Mouse (Mus musculus) limb, embryonic 14.5 days (tissue): ENCODE results near the gene Tctn1. TPM values are rescaled to one million over a fixed set of nuclear protein-coding genes. Genes with fewer than 3 reads are reported as not detected.

ENCODE experiments used
- ATAC-seq: fragments of 200-750 bp; cut with Nextera tagmentation; 2 replicates; pipeline ENCODE4 v1.8.0; 2017; ENCODE audit warnings: low read depth, moderate number of reproducible peaks, moderate TSS enrichment; ENCODE audit not compliant: low FRiP score
- DNase-seq: peaks from one replicate; pipeline ENCODE4 v3.0.0-alpha.2; 2015; ENCODE audit warnings: low spot score
- H3K27ac ChIP-seq: fragments of 300-500 bp; sonication (generic); replicated peaks from 2 replicates; pipeline ENCODE4 v1.5.1; 2014; ENCODE audit warnings: low read depth, mild to moderate bottlenecking, low read length, moderate library complexity, mixed read lengths
- H3K27me3 ChIP-seq: fragments of 300-500 bp; sonication (generic); 2 replicates; pipeline ENCODE4 v1.6.1; 2014; ENCODE audit warnings: low read length, mixed read lengths; ENCODE audit not compliant: control insufficient read depth, insufficient read depth
- H3K36me3 ChIP-seq: fragments of 300-500 bp; sonication (generic); 2 replicates; pipeline ENCODE4 v1.6.1; 2014; ENCODE audit warnings: mild to moderate bottlenecking, low read length, moderate library complexity, mixed read lengths; ENCODE audit not compliant: control insufficient read depth, insufficient read depth
- H3K4me1 ChIP-seq: fragments of 300-500 bp; sonication (generic); 2 replicates; pipeline ENCODE4 v1.6.1; 2014; ENCODE audit warnings: antibody characterized with exemption, low read length, mixed read lengths; ENCODE audit not compliant: control insufficient read depth, insufficient read depth
- H3K4me2 ChIP-seq: fragments of 300-500 bp; sonication (generic); replicated peaks from 2 replicates; pipeline ENCODE4 v1.6.1; 2014; ENCODE audit warnings: low read depth, mild to moderate bottlenecking, low read length, moderate library complexity; ENCODE audit not compliant: severe bottlenecking
- H3K4me3 ChIP-seq: fragments of 300-500 bp; sonication (generic); replicated peaks from 2 replicates; pipeline ENCODE4 v1.5.1; 2014; ENCODE audit warnings: low read length
- H3K9ac ChIP-seq: fragments of 300-500 bp; sonication (generic); 2 replicates; pipeline ENCODE4 v1.6.1; 2014; ENCODE audit warnings: mild to moderate bottlenecking, low read depth, low read length, moderate library complexity; ENCODE audit not compliant: severe bottlenecking
- H3K9me3 ChIP-seq: fragments of 300-500 bp; sonication (generic); 2 replicates; pipeline ENCODE4 v1.6.1; 2016; ENCODE audit warnings: low read length; ENCODE audit not compliant: control insufficient read depth
- POLR2A ChIP-seq: fragments of 200-500 bp; IDR thresholded peaks from 2 replicates; pipeline ENCODE4 v1.8.0; 2012; ENCODE audit warnings: inconsistent platforms, mild to moderate bottlenecking, moderate library complexity, borderline replicate concordance; ENCODE audit not compliant: insufficient read depth, insufficient read length; ENCODE audit errors: extremely low read depth
- WGBS: fragments of 180-500 bp; shearing (Covaris S2); extraction: QIAGEN DNeasy Blood & Tissue Kit; methylation state at CpG from one replicate; pipeline ENCODE4 v1.1.7; 2014; 5-methylcytosine and 5-hydroxymethylcytosine counted together
- polyA plus RNA-seq, 2 experiments: library from polyadenylated mRNA; depleted of rRNA in 1 of 2; stranded (reverse) in 1 of 2; unstranded in 1 of 2; fragments of >200 nt; fragmentation: Nextera tagmentation in 1 of 2; extraction: Ambion mirVana in 1 of 2; gene quantifications; 2 replicates each; pipeline versions ENCODE4 v1.2.1 to v1.2.3; 2012 to 2014

Gene Tctn1
- polyA plus RNA-seq (2012; rRNA removed) = 28.3 and 38.3 TPM in 2 replicates
- polyA plus RNA-seq (2014; fragmentation: Nextera tagmentation; extraction: Ambion mirVana) = 5.5 TPM in 2 replicates

GRCm38 (mm10) chr5:122263933-122264905, at the start of gene Tctn1:
Gene Tctn1 (minus strand): TSS chr5:122264460.
- Histone ChIP-seq H3K9me3 (no peaks in the 10 kb centered on the region), H3K9ac (peak within 1 kb of the TSS; percentile 54), H3K4me2 (peak within 1 kb of the TSS; percentile 51), H3K4me3 (peak within 1 kb of the TSS; percentile 55), H3K4me1 (peaks cover 5% of the 10 kb centered on the region; the same call in 1 of the 2 replicates), H3K27ac (no peak within 1 kb of the TSS), H3K36me3 (peaks cover 13% of the 10 kb centered on the region), H3K27me3 (no peaks in the 10 kb centered on the region)
- ATAC-seq (peak; percentile 99), DNase-seq (peak; percentile 95)
- TF ChIP-seq POLR2A = no peak
- WGBS = 2% methylated on average over 47 of the region's 49 CpGs

- Histone ChIP-seq H3K27ac (no peak overlapping the region), H3K9ac (no peak overlapping the region), H3K4me1 (0 out of 2 replicates have a peak, but pooled peaks cover 4% of the 10 kb centered on the region), H3K9me3 (no peaks in the 10 kb centered on the region), H3K4me3 (no peak overlapping the region), H3K36me3 (peaks cover 43% of the 10 kb centered on the region), H3K4me2 (no peak overlapping the region), H3K27me3 (no peaks in the 10 kb centered on the region)
- DNase-seq = no peak
- ATAC-seq = no peak
- no peak for TF ChIP-seq POLR2A
- WGBS = 90% methylated on average over 17 of the region's 17 CpGs
Measured at GRCm38 (mm10) chr5:122312942-122313684, 48.9 kb upstream of the Tctn1 start.

GRCm38 (mm10) chr5:122312346-122312745, 48.1 kb upstream of the Tctn1 start:
- H3K4me1 ChIP-seq = 0 out of 2 replicates have a peak, but pooled peaks cover 4% of the 10 kb centered on the region
- 97% methylated on average over 4 of the region's 4 CpGs for WGBS
- no peak overlapping the region for H3K4me3 ChIP-seq
- DNase-seq (no peak), ATAC-seq (no peak)
- no peaks in the 10 kb centered on the region for H3K27me3 ChIP-seq
- H3K36me3 ChIP-seq = peaks cover 44% of the 10 kb centered on the region
- no peak overlapping the region for H3K4me2 ChIP-seq
- H3K27ac ChIP-seq = no peak overlapping the region
- TF ChIP-seq POLR2A = no peak
- no peaks in the 10 kb centered on the region for H3K9me3 ChIP-seq
- H3K9ac ChIP-seq = no peak overlapping the region

GRCm38 (mm10) chr5:122311692-122312091, 47.4 kb upstream of the Tctn1 start:
- H3K36me3 ChIP-seq = peaks cover 44% of the 10 kb centered on the region
- H3K4me1 ChIP-seq = 0 out of 2 replicates have a peak, but pooled peaks cover 4% of the 10 kb centered on the region
- no peaks in the 10 kb centered on the region for H3K27me3 ChIP-seq
- H3K27ac ChIP-seq = no peak overlapping the region
- H3K4me3 ChIP-seq = no peak overlapping the region
- H3K4me2 ChIP-seq = no peak overlapping the region
- H3K9me3 ChIP-seq = no peaks in the 10 kb centered on the region
- no peak for ATAC-seq
- 70% methylated on average over 7 of the region's 7 CpGs for WGBS
- no peak overlapping the region for H3K9ac ChIP-seq
- DNase-seq = no peak
- TF ChIP-seq POLR2A = no peak

- H3K36me3 ChIP-seq = peaks cover 44% of the 10 kb centered on the region
- DNase-seq (no peak), ATAC-seq (no peak)
- H3K9ac ChIP-seq = no peak overlapping the region
- H3K27me3 ChIP-seq = no peaks in the 10 kb centered on the region
- H3K4me2 ChIP-seq = no peak overlapping the region
- H3K27ac ChIP-seq = no peak overlapping the region
- no peaks in the 10 kb centered on the region for H3K9me3 ChIP-seq
- 80% methylated on average over 8 of the region's 8 CpGs for WGBS
- H3K4me1 ChIP-seq = 0 out of 2 replicates have a peak, but pooled peaks cover 4% of the 10 kb centered on the region
- TF ChIP-seq POLR2A = no peak
- H3K4me3 ChIP-seq = no peak overlapping the region
Measured at GRCm38 (mm10) chr5:122310699-122311098, 46.4 kb upstream of the Tctn1 start.
